Mouse (Mus musculus) intestine, postnatal 0 days (tissue): ENCODE data around the gene Spef1. TPM values are rescaled to one million over a fixed set of nuclear protein-coding genes. Genes with fewer than 3 reads are reported as not detected.

Experiments
- ATAC-seq: fragments of 200-750 bp; cut with Nextera tagmentation; 2 replicates; pipeline ENCODE4 v1.8.0; 2017; ENCODE audit warnings: mild to moderate bottlenecking, moderate TSS enrichment, moderate library complexity
- H3K27ac ChIP-seq: fragments of 300-500 bp; sonication (generic); 2 replicates; pipeline ENCODE4 v1.5.1; 2014; ENCODE audit warnings: mild to moderate bottlenecking, low read depth, low read length, moderate library complexity
- H3K27me3 ChIP-seq: fragments of 300-500 bp; sonication (generic); replicated peaks from 2 replicates; pipeline ENCODE4 v1.6.1; 2014; ENCODE audit warnings: low read length, mixed read lengths; ENCODE audit not compliant: control insufficient read depth, insufficient read depth
- H3K36me3 ChIP-seq: fragments of 300-500 bp; sonication (generic); 2 replicates; pipeline ENCODE4 v1.6.1; 2014; ENCODE audit warnings: mild to moderate bottlenecking, moderate library complexity; ENCODE audit not compliant: control insufficient read depth, insufficient read depth
- H3K4me1 ChIP-seq: fragments of 300-500 bp; sonication (generic); replicated peaks from 2 replicates; pipeline ENCODE4 v1.6.1; 2014; ENCODE audit warnings: antibody characterized with exemption, low read length, mixed read lengths; ENCODE audit not compliant: control insufficient read depth, insufficient read depth
- H3K4me2 ChIP-seq: fragments of 300-500 bp; sonication (generic); replicated peaks from 2 replicates; pipeline ENCODE4 v1.6.1; 2014; ENCODE audit warnings: low read depth, mild to moderate bottlenecking, moderate library complexity
- H3K4me3 ChIP-seq: fragments of 300-500 bp; sonication (generic); 2 replicates; pipeline ENCODE4 v1.5.1; 2014; ENCODE audit warnings: low read depth, low read length
- H3K9ac ChIP-seq: fragments of 300-500 bp; sonication (generic); 2 replicates; pipeline ENCODE4 v1.6.1; 2014; ENCODE audit warnings: mild to moderate bottlenecking, low read depth, low read length
- H3K9me3 ChIP-seq: fragments of 300-500 bp; sonication (generic); 2 replicates; pipeline ENCODE4 v1.6.1; 2016; ENCODE audit warnings: mixed run types; ENCODE audit not compliant: control insufficient read depth
- CTCF ChIP-seq: sonication (generic); IDR thresholded peaks from 2 replicates; pipeline ENCODE4 v1.5.1; 2016; ENCODE audit warnings: low read depth, mild to moderate bottlenecking, control low read depth, antibody characterized with exemption, moderate library complexity
- WGBS: fragments of 180-500 bp; shearing (Covaris S2); extraction: QIAGEN DNeasy Blood & Tissue Kit; methylation state at CpG from one replicate; pipeline ENCODE4 v1.1.7; 2014; 5-methylcytosine and 5-hydroxymethylcytosine counted together
- polyA plus RNA-seq: library from polyadenylated mRNA; unstranded; fragments of >200 nt; fragmentation: Nextera tagmentation; extraction: Ambion mirVana; gene quantifications from 2 replicates; pipeline ENCODE4 v1.2.1, GENCODE M21; 2015

Spef1 gene
- polyA plus RNA-seq, 1 experiment from 2014 or later, result 2.0 TPM

- no peaks in the 10 kb centered on the region for H3K9me3 ChIP-seq
- TF ChIP-seq CTCF, result no peak
- H3K27me3 ChIP-seq, result no peaks in the 10 kb centered on the region
- no peak overlapping the region for H3K9ac ChIP-seq
- no peak overlapping the region for H3K4me2 ChIP-seq
- ATAC-seq, result no peak
- H3K4me3 ChIP-seq, result no peak overlapping the region
- WGBS, result 75% methylated on average over 2 of the region's 2 CpGs
- H3K27ac ChIP-seq, result no peak overlapping the region
- peaks cover 14% of the 10 kb centered on the region for H3K36me3 ChIP-seq
- peaks cover 9% of the 10 kb centered on the region; the same call in 1 of the 2 replicates for H3K4me1 ChIP-seq
Measured at GRCm38 (mm10) chr2:131200710-131201109, 13.6 kb upstream of the Spef1 start.

- TF ChIP-seq CTCF, result no peak
- WGBS, result 87% methylated on average over 16 of the region's 16 CpGs
- H3K27me3 ChIP-seq, result no peaks in the 10 kb centered on the region
- H3K9me3 ChIP-seq, result no peaks in the 10 kb centered on the region
- no peak overlapping the region for H3K9ac ChIP-seq
- ATAC-seq, result peak; percentile 32; the same call in 1 of the 2 replicates
- no peak overlapping the region for H3K4me2 ChIP-seq
- peaks cover 34% of the 10 kb centered on the region for H3K36me3 ChIP-seq
- H3K4me3 ChIP-seq, result no peak overlapping the region
- H3K27ac ChIP-seq, result no peak overlapping the region
- H3K4me1 ChIP-seq, result no peaks in the 10 kb centered on the region
Measured at GRCm38 (mm10) chr2:131196606-131197316, 9.7 kb upstream of the Spef1 start.

DNA sequence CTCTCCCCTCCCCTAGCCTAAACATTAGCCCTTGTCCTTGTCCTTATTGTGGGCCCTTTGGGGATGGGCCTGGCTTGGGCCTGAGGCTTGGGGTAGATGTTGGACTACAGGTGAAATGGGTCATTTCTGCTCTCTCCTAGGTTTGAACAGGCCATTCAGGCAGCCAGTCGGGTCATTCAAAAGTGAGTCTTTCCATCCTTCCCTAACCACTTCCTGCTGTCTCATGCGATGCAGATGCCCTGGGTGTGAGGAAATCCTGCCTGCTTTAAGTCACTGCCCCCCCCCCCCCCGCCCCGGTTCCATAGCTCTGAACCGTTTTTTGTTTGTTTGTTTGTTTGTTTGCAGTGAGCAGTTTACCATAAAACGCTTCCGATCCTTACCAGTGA is 3.9 kb upstream of the Spef1 start:
- TF ChIP-seq CTCF, result no peak
- WGBS, result 76% methylated on average over 7 of the region's 7 CpGs
- H3K27ac ChIP-seq, result no peak overlapping the region

GRCm38 (mm10) chr2:131190344-131191004 is 3.4 kb upstream of the Spef1 start:
- TF ChIP-seq CTCF, result no peak
- H3K4me3 ChIP-seq, result no peak overlapping the region
- no peak overlapping the region for H3K4me2 ChIP-seq
- peaks cover 3% of the 10 kb centered on the region; the same call in 1 of the 2 replicates for H3K4me1 ChIP-seq
- H3K27ac ChIP-seq, result no peak overlapping the region
- no peaks in the 10 kb centered on the region for H3K9me3 ChIP-seq
- no peak overlapping the region for H3K9ac ChIP-seq
- no peaks in the 10 kb centered on the region for H3K27me3 ChIP-seq
- peak; percentile 20; the same call in 1 of the 2 replicates for ATAC-seq
- WGBS, result 55% methylated on average over 10 of the region's 10 CpGs
- H3K36me3 ChIP-seq, result peaks cover 26% of the 10 kb centered on the region

More for the DNA sequence above, 3.9 kb upstream of the Spef1 start:
- H3K9me3 ChIP-seq, result no peaks in the 10 kb centered on the region
- H3K36me3 ChIP-seq, result peaks cover 26% of the 10 kb centered on the region
- H3K4me2 ChIP-seq, result no peak overlapping the region
- ATAC-seq, result no peak
- H3K4me1 ChIP-seq, result peaks cover 3% of the 10 kb centered on the region; the same call in 1 of the 2 replicates
- H3K9ac ChIP-seq, result no peak overlapping the region
- H3K4me3 ChIP-seq, result no peak overlapping the region
- no peaks in the 10 kb centered on the region for H3K27me3 ChIP-seq

GRCm38 (mm10) chr2:131189521-131190309 is 2.6 kb upstream of the Spef1 start:
- TF ChIP-seq CTCF, result no peak
- Histone ChIP-seq H3K27ac (no peak overlapping the region), H3K9ac (no peak overlapping the region), H3K4me2 (no peak overlapping the region; the same call in 1 of the 2 replicates), H3K9me3 (no peaks in the 10 kb centered on the region), H3K4me3 (no peak overlapping the region), H3K36me3 (peaks cover 26% of the 10 kb centered on the region), H3K27me3 (no peaks in the 10 kb centered on the region), H3K4me1 (peaks cover 3% of the 10 kb centered on the region; the same call in 1 of the 2 replicates)
- WGBS, result 53% methylated on average over 5 of the region's 5 CpGs
- ATAC-seq, result no peak

- H3K4me3 ChIP-seq, result no peak overlapping the region
- no peaks in the 10 kb centered on the region for H3K27me3 ChIP-seq
- H3K4me1 ChIP-seq, result peaks cover 3% of the 10 kb centered on the region; the same call in 1 of the 2 replicates
- no peak for TF ChIP-seq CTCF
- WGBS, result 95% methylated on average over 5 of the region's 5 CpGs
- no peak overlapping the region for H3K9ac ChIP-seq
- H3K36me3 ChIP-seq, result peaks cover 16% of the 10 kb centered on the region; the same call in 1 of the 2 replicates
- no peak overlapping the region for H3K27ac ChIP-seq
- H3K4me2 ChIP-seq, result 0 out of 2 replicates have a peak overlapping the region, but pooled peaks have one; percentile 78
- no peaks in the 10 kb centered on the region for H3K9me3 ChIP-seq
- no peak for ATAC-seq
Measured at GRCm38 (mm10) chr2:131188311-131188710, 1.2 kb upstream of the Spef1 start.
